Mouse (Mus musculus): Measurements from ENCODE around the gene Erfe. TPM values are rescaled to one million over a fixed set of nuclear protein-coding genes. Genes with fewer than 3 reads are reported as not detected.

Erfe gene
- polyA plus RNA-seq, 1 experiment from 2014 or later, result 0.27 TPM

GRCm38 (mm10) chr1:91351249-91351648 is 15.0 kb upstream of the Erfe start:
- Histone ChIP-seq H3K4me3 (no peak overlapping the region), H3K36me3 (replicated peaks) (no peaks in the 10 kb centered on the region), H3K4me2 (no peak overlapping the region), H3K9ac (no peak overlapping the region), H3K27ac (no peak overlapping the region), H3K4me1 (no peaks in the 10 kb centered on the region), H3K27me3 (replicated peaks) (peaks cover 8% of the 10 kb centered on the region), H3K9me3 (no peaks in the 10 kb centered on the region)
- ATAC-seq (replicated peaks), result no peak
- WGBS, result 80% methylated on average over 3 of the region's 3 CpGs

DNA sequence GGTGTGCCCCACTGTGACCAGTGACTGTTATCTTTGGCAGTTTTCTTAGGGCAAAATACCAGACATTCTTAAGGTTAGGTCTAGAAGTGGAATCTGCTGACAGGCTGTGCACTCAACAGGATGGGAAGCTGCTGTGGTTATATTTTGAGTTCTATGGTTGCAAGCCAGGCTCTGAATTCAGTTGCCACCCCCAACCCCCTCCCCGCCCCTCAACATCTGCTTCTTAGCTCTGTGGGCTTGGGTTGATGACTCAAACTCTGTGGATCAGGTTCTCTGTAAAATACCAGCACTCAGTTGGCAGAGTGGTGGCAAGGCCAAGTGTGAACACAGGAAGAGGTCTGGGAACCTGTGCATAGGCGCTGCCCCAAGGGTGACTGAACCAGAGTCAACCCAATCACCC is 14.0 kb upstream of the Erfe start:
- H3K27me3 ChIP-seq (replicated peaks), result 0 out of 2 replicates have a peak, but pooled peaks cover 2% of the 10 kb centered on the region
- H3K9ac ChIP-seq, result no peak overlapping the region
- WGBS, result 89% methylated on average over 2 of the region's 2 CpGs
- no peaks in the 10 kb centered on the region for H3K4me1 ChIP-seq
- no peaks in the 10 kb centered on the region for H3K36me3 ChIP-seq (replicated peaks)
- no peaks in the 10 kb centered on the region for H3K9me3 ChIP-seq
- no peak overlapping the region for H3K27ac ChIP-seq
- H3K4me2 ChIP-seq, result no peak overlapping the region
- ATAC-seq (replicated peaks), result no peak
- H3K4me3 ChIP-seq, result no peak overlapping the region

- H3K4me3 ChIP-seq, result no peak overlapping the region
- no peak overlapping the region for H3K9ac ChIP-seq
- H3K4me2 ChIP-seq, result no peak overlapping the region
- H3K36me3 ChIP-seq (replicated peaks), result no peaks in the 10 kb centered on the region
- H3K27me3 ChIP-seq (replicated peaks), result no peaks in the 10 kb centered on the region
- WGBS, result 86% methylated on average over 11 of the region's 11 CpGs
- no peaks in the 10 kb centered on the region for H3K9me3 ChIP-seq
- no peaks in the 10 kb centered on the region for H3K4me1 ChIP-seq
- H3K27ac ChIP-seq, result no peak overlapping the region
- ATAC-seq (replicated peaks), result no peak
Measured at GRCm38 (mm10) chr1:91356105-91356504, 10.1 kb upstream of the Erfe start.

- H3K27me3 ChIP-seq (replicated peaks), result peaks cover 14% of the 10 kb centered on the region
- no peaks in the 10 kb centered on the region for H3K9me3 ChIP-seq
- H3K27ac ChIP-seq, result no peak overlapping the region
- no peaks in the 10 kb centered on the region for H3K36me3 ChIP-seq (replicated peaks)
- no peak overlapping the region for H3K4me2 ChIP-seq
- no peak overlapping the region for H3K4me3 ChIP-seq
- ATAC-seq (replicated peaks), result no peak
- peaks cover 8% of the 10 kb centered on the region for H3K4me1 ChIP-seq
- 85% methylated on average over 5 of the region's 5 CpGs for WGBS
- H3K9ac ChIP-seq, result no peak overlapping the region
Measured at GRCm38 (mm10) chr1:91362113-91362512, 4.1 kb upstream of the Erfe start.

- no peak for ATAC-seq (replicated peaks)
Measured at GRCm38 (mm10) chr1:91364822-91365644, 1.2 kb upstream of the Erfe start.

DNA sequence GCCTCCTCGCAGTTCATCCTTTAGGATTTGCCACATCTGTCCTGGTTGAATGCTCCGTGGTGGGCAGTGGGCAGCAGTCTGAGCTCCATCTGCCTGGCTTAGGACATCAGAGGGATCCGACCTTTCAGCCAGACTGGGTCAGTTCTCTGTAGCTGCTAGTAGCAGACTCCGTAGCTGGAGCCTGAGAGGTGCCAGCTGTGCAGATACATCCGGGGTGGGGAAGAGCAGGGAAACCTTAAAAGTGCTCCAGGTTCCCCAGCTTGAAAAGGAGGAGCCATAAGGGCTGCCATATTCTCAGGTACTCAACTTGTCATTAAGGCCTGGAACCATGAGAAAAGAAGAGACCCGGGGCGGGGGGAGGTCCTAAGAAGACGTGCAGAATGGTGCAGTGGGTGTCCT is 415 bp upstream of the Erfe start:
- Histone ChIP-seq H3K4me1 (peaks cover 8% of the 10 kb centered on the region), H3K27ac (no peak overlapping the region), H3K9ac (no peak overlapping the region), H3K9me3 (no peaks in the 10 kb centered on the region), H3K4me3 (peak overlapping the region; percentile 35; the same call in 1 of the 2 replicates), H3K4me2 (peak overlapping the region; percentile 62), H3K27me3 (replicated peaks) (peaks cover 18% of the 10 kb centered on the region), H3K36me3 (replicated peaks) (no peaks in the 10 kb centered on the region)
- ATAC-seq (replicated peaks), result 0 out of 2 replicates have a peak, but pooled peaks have one; percentile 18
- 31% methylated on average over 8 of the region's 8 CpGs for WGBS

More at GRCm38 (mm10) chr1:91364822-91365644, 1.2 kb upstream of the Erfe start:
- Histone ChIP-seq H3K27ac (no peak overlapping the region), H3K4me2 (no peak overlapping the region), H3K36me3 (replicated peaks) (no peaks in the 10 kb centered on the region), H3K4me1 (peaks cover 8% of the 10 kb centered on the region), H3K27me3 (replicated peaks) (peaks cover 18% of the 10 kb centered on the region), H3K9ac (no peak overlapping the region), H3K9me3 (no peaks in the 10 kb centered on the region), H3K4me3 (no peak overlapping the region)
- WGBS, result 95% methylated on average over 16 of the region's 16 CpGs

- Histone ChIP-seq H3K9ac (no peak overlapping the region), H3K4me1 (peaks cover 8% of the 10 kb centered on the region), H3K9me3 (no peaks in the 10 kb centered on the region), H3K36me3 (replicated peaks) (peaks cover 4% of the 10 kb centered on the region; the same call in 1 of the 2 replicates), H3K4me2 (no peak overlapping the region), H3K27ac (no peak overlapping the region), H3K4me3 (no peak overlapping the region), H3K27me3 (replicated peaks) (peaks cover 18% of the 10 kb centered on the region)
- no peak for ATAC-seq (replicated peaks)
- WGBS, result 94% methylated on average over 3 of the region's 3 CpGs
Measured at GRCm38 (mm10) chr1:91367295-91367694, 1.1 kb downstream of the Erfe start.

- 74% methylated on average over 4 of the region's 4 CpGs for WGBS
- H3K36me3 ChIP-seq (replicated peaks), result peaks cover 14% of the 10 kb centered on the region; the same call in 1 of the 2 replicates
Measured at GRCm38 (mm10) chr1:91369408-91369807, 3.2 kb downstream of the Erfe start.

DNA sequence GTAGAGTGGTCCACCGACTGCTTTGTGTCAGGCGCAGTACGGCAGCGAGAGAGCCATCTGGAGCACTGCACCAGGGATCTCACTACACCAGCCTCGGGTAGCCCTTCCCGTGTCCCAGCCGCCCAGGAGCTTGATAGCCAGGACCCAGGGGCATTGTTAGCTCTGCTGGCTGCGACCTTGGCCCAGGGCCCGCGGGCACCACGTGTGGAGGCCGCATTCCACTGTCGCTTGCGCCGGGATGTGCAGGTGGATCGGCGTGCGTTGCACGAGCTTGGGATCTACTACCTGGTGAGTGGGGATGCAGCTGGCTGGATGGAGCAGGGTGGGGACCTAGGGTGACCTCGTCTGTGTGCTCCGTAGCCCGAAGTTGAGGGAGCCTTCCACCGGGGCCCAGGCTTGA is 3.8 kb downstream of the Erfe start:
- Histone ChIP-seq H3K9ac (no peak overlapping the region), H3K27ac (no peak overlapping the region), H3K27me3 (replicated peaks) (peaks cover 18% of the 10 kb centered on the region), H3K4me3 (no peak overlapping the region), H3K4me2 (no peak overlapping the region), H3K4me1 (peaks cover 8% of the 10 kb centered on the region), H3K9me3 (no peaks in the 10 kb centered on the region), H3K36me3 (replicated peaks) (peaks cover 14% of the 10 kb centered on the region)
- 88% methylated on average over 23 of the region's 23 CpGs for WGBS
- ATAC-seq (replicated peaks), result no peak

More at GRCm38 (mm10) chr1:91369408-91369807, 3.2 kb downstream of the Erfe start:
- Histone ChIP-seq H3K9ac (no peak overlapping the region), H3K4me1 (peaks cover 8% of the 10 kb centered on the region), H3K4me3 (no peak overlapping the region), H3K27ac (no peak overlapping the region), H3K9me3 (no peaks in the 10 kb centered on the region), H3K27me3 (replicated peaks) (peaks cover 18% of the 10 kb centered on the region), H3K4me2 (no peak overlapping the region)
- ATAC-seq (replicated peaks), result no peak

GRCm38 (mm10) chr1:91373414-91373835 is 7.2 kb downstream of the Erfe start:
- 81% methylated on average over 6 of the region's 6 CpGs for whole genome bisulfite sequencing

GRCm38 (mm10) chr1:91380453-91381090 is 14.3 kb downstream of the Erfe start:
- peak; percentile 75 for ATAC-seq (replicated peaks)
- no peaks in the 10 kb centered on the region for H3K4me1 ChIP-seq
- WGBS, result 62% methylated on average over 7 of the region's 7 CpGs
- peaks cover 71% of the 10 kb centered on the region for H3K36me3 ChIP-seq (replicated peaks)
- no peak overlapping the region for H3K4me2 ChIP-seq
- no peaks in the 10 kb centered on the region for H3K9me3 ChIP-seq
- H3K4me3 ChIP-seq, result no peak overlapping the region
- no peak overlapping the region for H3K27ac ChIP-seq
- H3K27me3 ChIP-seq (replicated peaks), result no peaks in the 10 kb centered on the region
- no peak overlapping the region for H3K9ac ChIP-seq

More at GRCm38 (mm10) chr1:91373414-91373835, 7.2 kb downstream of the Erfe start:
- peaks cover 45% of the 10 kb centered on the region for H3K36me3 ChIP-seq (replicated peaks)
- H3K9me3 ChIP-seq, result no peaks in the 10 kb centered on the region
- H3K4me2 ChIP-seq, result no peak overlapping the region
- ATAC-seq (replicated peaks), result no peak
- no peak overlapping the region for H3K4me3 ChIP-seq
- no peak overlapping the region for H3K9ac ChIP-seq
- H3K27me3 ChIP-seq (replicated peaks), result no peaks in the 10 kb centered on the region
- no peaks in the 10 kb centered on the region for H3K4me1 ChIP-seq
- no peak overlapping the region for H3K27ac ChIP-seq

DNA sequence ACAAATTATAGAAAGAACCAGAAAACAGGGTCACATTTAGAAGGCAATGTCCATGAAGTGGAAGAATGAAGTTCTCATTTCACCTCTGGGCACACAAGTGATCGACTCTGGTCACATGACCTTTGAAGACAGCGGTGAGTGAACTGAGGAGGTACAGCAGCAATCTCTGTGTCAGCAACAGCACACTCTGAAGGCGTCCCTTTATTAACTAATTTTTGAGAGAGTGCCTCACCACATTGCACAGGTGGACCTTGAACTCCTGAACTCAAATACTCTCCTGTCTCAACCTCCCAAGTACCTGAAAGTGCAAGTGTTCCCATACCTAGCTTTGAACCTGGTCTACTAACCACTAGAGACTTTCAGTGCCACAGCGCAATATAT is 14.9 kb downstream of the Erfe start:
- 88% methylated on average over 4 of the region's 4 CpGs for WGBS
- no peak for ATAC-seq (replicated peaks)
- H3K4me1 ChIP-seq, result no peaks in the 10 kb centered on the region

More for the DNA sequence above, 14.9 kb downstream of the Erfe start:
- Histone ChIP-seq H3K36me3 (replicated peaks) (peaks cover 70% of the 10 kb centered on the region), H3K27ac (no peak overlapping the region), H3K9ac (no peak overlapping the region), H3K4me3 (no peak overlapping the region), H3K27me3 (replicated peaks) (no peaks in the 10 kb centered on the region), H3K4me2 (no peak overlapping the region), H3K9me3 (no peaks in the 10 kb centered on the region)

All from midbrain, embryonic 15.5 days (tissue).